Mouse (Mus musculus) CH12.LX (cell line): ENCODE data around the gene Hspb3. TPM values are rescaled to one million over a fixed set of nuclear protein-coding genes. Genes with fewer than 3 reads are reported as not detected.

Experiments used
- DNase-seq: peaks from one replicate; pipeline ENCODE4 v3.0.0-alpha.2; 2013; ENCODE audit errors: extremely low read depth
- H3K27ac ChIP-seq: 2 replicates; pipeline ENCODE4 v1.5.1; 2012; ENCODE audit warnings: low read depth, mild to moderate bottlenecking, control low read depth, moderate library complexity; ENCODE audit not compliant: insufficient read depth
- H3K27me3 ChIP-seq: replicated peaks from 2 replicates; pipeline ENCODE3; 2012; ENCODE audit warnings: inconsistent platforms
- H3K36me3 ChIP-seq, 2 experiments: replicated peaks in 1 of 2; 2 replicates each; pipeline versions ENCODE3 to v1.6.1; 2012; ENCODE audit warnings: inconsistent platforms in 1 of 2, low read length in 1 of 2, mild to moderate bottlenecking in 1 of 2, mixed read lengths in 1 of 2, moderate library complexity in 1 of 2; ENCODE audit not compliant: control insufficient read depth in 1 of 2, insufficient read depth in 1 of 2
- H3K4me1 ChIP-seq, 2 experiments: 2 replicates each; pipeline ENCODE4 v1.6.1; 2012; ENCODE audit warnings: inconsistent platforms in 1 of 2, moderate library complexity in 1 of 2; ENCODE audit not compliant: insufficient read depth in 2 of 2, control insufficient read depth in 1 of 2
- H3K4me2 ChIP-seq: 2 replicates; pipeline ENCODE4 v1.6.1; 2012; ENCODE audit warnings: low read depth, mild to moderate bottlenecking, control low read depth; ENCODE audit not compliant: poor library complexity, insufficient read depth, severe bottlenecking
- H3K4me3 ChIP-seq, 3 experiments: fragments of 150-350 bp in 1 of 3; sonication (generic) in 1 of 3; replicated peaks in 1 of 3; 2 replicates each; pipeline versions ENCODE3 to v1.5.1; 2011 to 2012; ENCODE audit warnings: low read depth in 2 of 3, low read length in 2 of 3, mild to moderate bottlenecking in 2 of 3, moderate library complexity in 2 of 3, control low read depth in 1 of 3, improper control_type of control experiment in 1 of 3, inconsistent platforms in 1 of 3, mixed read lengths in 1 of 3; ENCODE audit not compliant: poor library complexity in 1 of 3
- H3K79me2 ChIP-seq: replicated peaks from 2 replicates; pipeline ENCODE4 v1.6.1; 2012; ENCODE audit warnings: mild to moderate bottlenecking, moderate library complexity; ENCODE audit not compliant: control insufficient read depth, poor library complexity, insufficient read depth, severe bottlenecking; ENCODE audit errors: extremely low read depth
- H3K9ac ChIP-seq: 2 replicates; pipeline ENCODE4 v1.6.1; 2012; ENCODE audit warnings: low read depth, mild to moderate bottlenecking, control low read depth, moderate library complexity; ENCODE audit not compliant: insufficient read depth
- H3K9me3 ChIP-seq: replicated peaks from 2 replicates; pipeline ENCODE3; 2012; ENCODE audit warnings: low read length, inconsistent platforms, mixed read lengths
- BHLHE40 ChIP-seq: IDR thresholded peaks from 2 replicates; pipeline ENCODE4 v1.6.1; 2011; ENCODE audit warnings: mild to moderate bottlenecking, low read depth, low read length, improper control_type of control experiment
- CHD2 ChIP-seq: IDR thresholded peaks from 2 replicates; pipeline ENCODE4 v1.6.1; 2011; ENCODE audit warnings: low read length, improper control_type of control experiment
- E2F4 ChIP-seq: IDR thresholded peaks from 2 replicates; pipeline ENCODE4 v1.6.1; 2011; ENCODE audit warnings: low read depth, low read length, improper control_type of control experiment; ENCODE audit not compliant: insufficient replicate concordance
- ELF1 ChIP-seq: IDR thresholded peaks from 2 replicates; pipeline ENCODE4 v1.6.1; 2014; ENCODE audit warnings: low read depth, mild to moderate bottlenecking, inconsistent platforms, low read length, improper control_type of control experiment
- ETS1 ChIP-seq: conservative IDR thresholded peaks from 2 replicates; pipeline ENCODE4 v1.6.1; 2012; ENCODE audit warnings: low read depth, mild to moderate bottlenecking, inconsistent platforms, low read length, improper control_type of control experiment, moderate library complexity
- GABPA ChIP-seq: IDR thresholded peaks from 2 replicates; pipeline ENCODE4 v1.6.1; 2012; ENCODE audit warnings: low read depth, low read length, improper control_type of control experiment, inconsistent platforms; ENCODE audit not compliant: insufficient replicate concordance
- HCFC1 ChIP-seq: IDR thresholded peaks from 2 replicates; pipeline ENCODE4 v1.6.1; 2012; ENCODE audit warnings: low read depth, mild to moderate bottlenecking, inconsistent platforms, low read length, improper control_type of control experiment
- IRF4 ChIP-seq: IDR thresholded peaks from 2 replicates; pipeline ENCODE4 v1.6.1; 2014; ENCODE audit warnings: low read depth, mild to moderate bottlenecking, inconsistent platforms, low read length, improper control_type of control experiment
- JUN ChIP-seq: IDR thresholded peaks from 2 replicates; pipeline ENCODE4 v1.6.1; 2011; ENCODE audit warnings: low read depth, mild to moderate bottlenecking, low read length, improper control_type of control experiment, moderate library complexity; ENCODE audit not compliant: insufficient read depth
- JUND ChIP-seq: conservative IDR thresholded peaks from 2 replicates; pipeline ENCODE4 v1.6.1; 2011; ENCODE audit warnings: low read depth, low read length, improper control_type of control experiment
- KAT2A ChIP-seq: IDR thresholded peaks from 2 replicates; pipeline ENCODE4 v1.6.1; 2012; ENCODE audit warnings: low read length, improper control_type of control experiment, inconsistent platforms; ENCODE audit not compliant: insufficient replicate concordance
- MAFK ChIP-seq: IDR thresholded peaks from 2 replicates; pipeline ENCODE4 v1.6.1; 2011; ENCODE audit warnings: low read length, improper control_type of control experiment; ENCODE audit not compliant: insufficient replicate concordance
- MAX ChIP-seq: IDR thresholded peaks from 2 replicates; pipeline ENCODE4 v1.6.1; 2011; ENCODE audit warnings: low read length, improper control_type of control experiment
- MEF2A ChIP-seq: IDR thresholded peaks from 2 replicates; pipeline ENCODE4 v1.6.1; 2014; ENCODE audit warnings: low read depth, mild to moderate bottlenecking, inconsistent platforms, low read length, improper control_type of control experiment, borderline replicate concordance
- MYC ChIP-seq: IDR thresholded peaks from 2 replicates; pipeline ENCODE4 v1.6.1; 2011; ENCODE audit warnings: low read depth, mild to moderate bottlenecking, improper control_type of control experiment, low read length
- NRF1 ChIP-seq: IDR thresholded peaks from 2 replicates; pipeline ENCODE4 v1.6.1; 2014; ENCODE audit warnings: low read depth, mild to moderate bottlenecking, inconsistent platforms, low read length, improper control_type of control experiment, moderate library complexity
- PAX5 ChIP-seq: IDR thresholded peaks from 2 replicates; pipeline ENCODE4 v1.6.1; 2012; ENCODE audit warnings: low read length, inconsistent platforms, mixed read lengths
- POLR2A ChIP-seq: IDR thresholded peaks from 2 replicates; pipeline ENCODE4 v1.6.1; 2011; ENCODE audit warnings: low read depth, mild to moderate bottlenecking, improper control_type of control experiment, low read length
- RCOR1 ChIP-seq: conservative IDR thresholded peaks from 2 replicates; pipeline ENCODE4 v1.6.1; 2012; ENCODE audit warnings: low read depth, mild to moderate bottlenecking, inconsistent platforms, low read length, improper control_type of control experiment
- SIN3A ChIP-seq: IDR thresholded peaks from 2 replicates; pipeline ENCODE4 v1.6.1; 2012; ENCODE audit warnings: low read length, improper control_type of control experiment, inconsistent platforms
- TBP ChIP-seq: conservative IDR thresholded peaks from 2 replicates; pipeline ENCODE4 v1.6.1; 2011; ENCODE audit warnings: low read depth, low read length, improper control_type of control experiment
- TCF12 ChIP-seq: IDR thresholded peaks from 2 replicates; pipeline ENCODE4 v1.6.1; 2014; ENCODE audit warnings: low read depth, mild to moderate bottlenecking, inconsistent platforms, low read length, improper control_type of control experiment
- UBTF ChIP-seq: IDR thresholded peaks from 2 replicates; pipeline ENCODE4 v1.6.1; 2012; ENCODE audit warnings: low read depth, mild to moderate bottlenecking, inconsistent platforms, low read length, improper control_type of control experiment, moderate library complexity
- ZC3H11A ChIP-seq: IDR thresholded peaks from 2 replicates; pipeline ENCODE4 v1.6.1; 2012; ENCODE audit warnings: low read depth, mild to moderate bottlenecking, inconsistent platforms, low read length, improper control_type of control experiment
- ZKSCAN1 ChIP-seq: IDR thresholded peaks from 2 replicates; pipeline ENCODE4 v1.6.1; 2012; ENCODE audit warnings: low read depth, inconsistent platforms, low read length, improper control_type of control experiment, borderline replicate concordance
- ZMIZ1 ChIP-seq: IDR thresholded peaks from 2 replicates; pipeline ENCODE4 v1.6.1; 2012; ENCODE audit warnings: low read depth, mild to moderate bottlenecking, inconsistent platforms, low read length, improper control_type of control experiment
- dilution Hi-C: fragments of 300-500 bp; cut with MboI; formaldehyde crosslinking; loops from 2 replicates; pipeline ENCODE4 v1.14.3; 2020; ENCODE audit warnings: low sequenced_read_pairs; ENCODE audit not compliant: extremely low pct_unique_long_range_greater_than_20kb, extremely low pct_ligation_motif_present
- in situ Hi-C: fragments of 300-500 bp; cut with MboI; formaldehyde crosslinking; loops from 3 replicates; pipeline ENCODE4 v1.14.3; 2019; ENCODE audit warnings: low sequenced_read_pairs, low pct_ligation_motif_present, low pct_unique_long_range_greater_than_20kb, mixed read lengths
- polyA plus RNA-seq: library from polyadenylated mRNA; unstranded; fragments of >175 nt; gene quantifications from 2 replicates; pipeline ENCODE4 v1.2.1, GENCODE M21; 2012; ENCODE audit warnings: low read depth; ENCODE audit not compliant: insufficient read length
- total RNA-seq, 2 experiments: library from RNA; depleted of rRNA; stranded (reverse); fragments of 300-350 nt in 1 of 2; fragments of >200 nt in 1 of 2; gene quantifications; 2 replicates each; pipeline ENCODE4 v1.2.3; 2012 to 2014

Hspb3 gene
- total and polyA plus RNA-seq, 3 experiments, result not detected

GRCm38 (mm10) chr13:113632506-113632905, 31.0 kb downstream of the Hspb3 start:
- DNase-seq, result no peak
- Histone ChIP-seq H3K27me3 (no peaks in the 10 kb centered on the region), H3K27ac (no peak overlapping the region), H3K4me3 (no peak overlapping the region), H3K36me3 (no peaks in the 10 kb centered on the region), H3K9ac (no peak overlapping the region), H3K79me2 (no peaks in the 10 kb centered on the region), H3K4me1 (peaks cover 6 to 10% of the 10 kb centered on the region in 2 experiments; a peak in 3 of 4 replicates), H3K9me3 (no peaks in the 10 kb centered on the region), H3K4me2 (no peak overlapping the region)
- in situ Hi-C loops, result no loop called here
- dilution Hi-C loops, result no loop called here
- TF ChIP-seq TBP (no peak), ZC3H11A (no peak), JUND (no peak), POLR2A (no peak), UBTF (no peak), GABPA (no peak), CHD2 (no peak), IRF4 (no peak)

- H3K4me2 ChIP-seq, result no peak overlapping the region
- dilution Hi-C loops, result no loop called here
Observed at GRCm38 (mm10) chr13:113627601-113628000, 35.9 kb downstream of the Hspb3 start.

GRCm38 (mm10) chr13:113622865-113623255, 40.6 kb downstream of the Hspb3 start:
- Histone ChIP-seq H3K4me1 (peaks cover under 1 to 4% of the 10 kb centered on the region in 2 experiments; a peak in 3 of 4 replicates), H3K27ac (no peak overlapping the region), H3K79me2 (no peaks in the 10 kb centered on the region), H3K36me3 (no peaks in the 10 kb centered on the region), H3K27me3 (no peaks in the 10 kb centered on the region), H3K9ac (no peak overlapping the region), H3K4me2 (no peak overlapping the region), H3K9me3 (no peaks in the 10 kb centered on the region), H3K4me3 (no peak overlapping the region)
- in situ Hi-C loops (no loop called here), dilution Hi-C loops (no loop called here)
- no peak for DNase-seq
- no peak for TF ChIP-seq ZMIZ1
- TF ChIP-seq PAX5, result no peak
- TF ChIP-seq NRF1, result no peak
- no peak for TF ChIP-seq ETS1
- TF ChIP-seq GABPA, result no peak
- TF ChIP-seq IRF4, result no peak
- no peak for TF ChIP-seq JUND
- no peak for TF ChIP-seq CHD2
- no peak for TF ChIP-seq UBTF
- TF ChIP-seq KAT2A, result no peak
- TF ChIP-seq SIN3A, result no peak
- TF ChIP-seq MAFK, result no peak
- TF ChIP-seq JUN, result no peak
- no peak for TF ChIP-seq BHLHE40
- TF ChIP-seq MYC, result no peak
- TF ChIP-seq HCFC1, result no peak

More at GRCm38 (mm10) chr13:113627601-113628000, 35.9 kb downstream of the Hspb3 start:
- Histone ChIP-seq H3K9ac (no peak overlapping the region), H3K9me3 (no peaks in the 10 kb centered on the region), H3K4me1 (peaks cover 2 to 3% of the 10 kb centered on the region in 2 experiments; a peak in 2 of 4 replicates), H3K27me3 (no peaks in the 10 kb centered on the region)
- no peak for DNase-seq
- TF ChIP-seq UBTF (no peak), TCF12 (no peak), NRF1 (no peak), ETS1 (no peak), ZKSCAN1 (no peak), BHLHE40 (no peak), RCOR1 (no peak), JUN (no peak), CHD2 (no peak), GABPA (no peak), ZC3H11A (no peak), ELF1 (no peak), SIN3A (no peak), E2F4 (no peak), MAX (no peak), ZMIZ1 (no peak), TBP (no peak), MEF2A (no peak)
- TF ChIP-seq, all 38 proteins: peak for 0
- H3K4me3 ChIP-seq, result no peak overlapping the region
- no peaks in the 10 kb centered on the region for H3K36me3 ChIP-seq
- no peaks in the 10 kb centered on the region for H3K79me2 ChIP-seq
- in situ Hi-C loops, result no loop called here
- no peak overlapping the region for H3K27ac ChIP-seq
